Mouse (Mus musculus) adipocyte (in vitro differentiated cells): ENCODE measurements around the gene Nme9.

ENCODE experiments used
- DNase-seq: peaks from one replicate; pipeline ENCODE4 v3.0.0-alpha.2; 2016; ENCODE audit warnings: low spot score

The Nme9 gene

GRCm38 (mm10) chr9:99484632-99485031 lies 33.4 kb downstream of the Nme9 start:
- no peak for DNase-seq

- DNase-seq, result no peak
Measured at GRCm38 (mm10) chr9:99485144-99485543, 33.9 kb downstream of the Nme9 start.

GRCm38 (mm10) chr9:99487126-99487695 lies 35.9 kb downstream of the Nme9 start:
- DNase-seq, result no peak

- DNase-seq, result no peak
Measured at GRCm38 (mm10) chr9:99487841-99488240, 36.6 kb downstream of the Nme9 start.

GRCm38 (mm10) chr9:99491050-99491449 lies 39.8 kb downstream of the Nme9 start:
- no peak for DNase-seq

- DNase-seq, result no peak
Measured at GRCm38 (mm10) chr9:99492634-99493200, 41.4 kb downstream of the Nme9 start.

- DNase-seq, result no peak
Measured at GRCm38 (mm10) chr9:99499336-99499735, 48.1 kb downstream of the Nme9 start.

- DNase-seq, result no peak
Measured at GRCm38 (mm10) chr9:99505875-99506274, 54.6 kb downstream of the Nme9 start.
